Mouse (Mus musculus) heart, adult 2 months (tissue): ENCODE results near the gene Gas6. TPM values are rescaled to one million over a fixed set of nuclear protein-coding genes. Genes with fewer than 3 reads are reported as not detected.

Experiments used
- DNase-seq, 2 experiments: peaks; one replicate each; pipeline ENCODE4 v3.0.0; 2021
- H3K27ac ChIP-seq: fragments of 200-600 bp; 2 replicates; pipeline ENCODE4 v1.8.1; 2022
- H3K27me3 ChIP-seq: fragments of 200-500 bp; 2 replicates; pipeline ENCODE4 v1.6.1; 2012; ENCODE audit warnings: mild to moderate bottlenecking, low read length, inconsistent platforms, mixed read lengths; ENCODE audit not compliant: control insufficient read depth, insufficient read depth
- H3K36me3 ChIP-seq: fragments of 200-500 bp; 2 replicates; pipeline ENCODE4 v1.6.1; 2012; ENCODE audit warnings: low read length, inconsistent platforms; ENCODE audit not compliant: control insufficient read depth, insufficient read depth
- H3K4me1 ChIP-seq: fragments of 200-500 bp; 2 replicates; pipeline ENCODE4 v1.6.1; 2011; ENCODE audit warnings: low read length; ENCODE audit not compliant: control insufficient read depth, insufficient read depth
- H3K4me3 ChIP-seq: fragments of 200-600 bp; 2 replicates; pipeline ENCODE4 v1.8.1; 2022
- H3K79me2 ChIP-seq: fragments of 200-500 bp; replicated peaks from 2 replicates; pipeline ENCODE4 v1.6.1; 2012; ENCODE audit warnings: mild to moderate bottlenecking, inconsistent platforms, low read length, moderate library complexity, mixed read lengths; ENCODE audit not compliant: control insufficient read depth, insufficient read depth
- H3K9ac ChIP-seq: fragments of 200-500 bp; 2 replicates; pipeline ENCODE4 v1.6.1; 2012; ENCODE audit warnings: low read depth, mild to moderate bottlenecking, control low read depth, inconsistent platforms, low read length, mixed read lengths
- CTCF ChIP-seq: fragments of 200-600 bp; IDR thresholded peaks from 2 replicates; pipeline ENCODE4 v1.8.1; 2022; ENCODE audit warnings: antibody characterized with exemption, mild to moderate bottlenecking, moderate library complexity
- EP300 ChIP-seq: fragments of 200-500 bp; IDR thresholded peaks from 2 replicates; pipeline ENCODE4 v1.6.1; 2011; ENCODE audit warnings: low read depth, low read length, control low read depth; ENCODE audit not compliant: insufficient read depth
- POLR2A ChIP-seq: fragments of 200-500 bp; IDR thresholded peaks from 2 replicates; pipeline ENCODE4 v1.6.1; 2011; ENCODE audit warnings: mild to moderate bottlenecking, low read depth, low read length, control low read depth; ENCODE audit not compliant: insufficient read depth
- WGBS: fragments of 180-500 bp; shearing (Covaris S2); methylation state at CpG from one replicate; pipeline ENCODE4 v1.1.7; 2018; 5-methylcytosine and 5-hydroxymethylcytosine counted together
- intact Hi-C: fragments of 180-260 bp; cut with DNase I; formaldehyde crosslinking; loops from one replicate; pipeline ENCODE4 v1.15.1; 2025
- polyA plus RNA-seq: library from polyadenylated mRNA; depleted of rRNA; stranded (reverse); fragments of >200 nt; gene quantifications from 2 replicates; pipeline ENCODE4 v1.2.3, GENCODE M21; 2012
- total RNA-seq, 2 experiments: library from RNA; stranded (reverse); gene quantifications; 2 replicates each; pipeline ENCODE4 v1.2.3; 2021

Gene Gas6
- total and polyA plus RNA-seq, 3 experiments: 114 to 133 (median 129) TPM

GRCm38 (mm10) chr8:13504894-13505674 is 10.8 kb upstream of the Gas6 start:
- H3K27ac ChIP-seq: no peak overlapping the region
- H3K9ac ChIP-seq: no peak overlapping the region
- no peaks in the 10 kb centered on the region for H3K27me3 ChIP-seq
- intact Hi-C loops: no loop called here
- TF ChIP-seq EP300 (no peak), POLR2A (no peak), CTCF (no peak)
- no peak for DNase-seq
- no peaks in the 10 kb centered on the region for H3K36me3 ChIP-seq
- no peaks in the 10 kb centered on the region for H3K79me2 ChIP-seq
- peaks cover 10% of the 10 kb centered on the region; the same call in 1 of the 2 replicates for H3K4me1 ChIP-seq
- H3K4me3 ChIP-seq: no peak overlapping the region

GRCm38 (mm10) chr8:13503936-13504606 is 9.8 kb upstream of the Gas6 start:
- H3K9ac ChIP-seq: no peak overlapping the region
- TF ChIP-seq EP300 (0 out of 2 replicates have a peak, but pooled peaks have one; percentile 11), CTCF (no peak)
- H3K36me3 ChIP-seq: no peaks in the 10 kb centered on the region
- DNase-seq: peak; percentile 39 to 55
- no peak overlapping the region for H3K27ac ChIP-seq
- H3K27me3 ChIP-seq: no peaks in the 10 kb centered on the region
- WGBS: 42% methylated on average over 8 of the region's 8 CpGs
- intact Hi-C loops: no loop called here
- H3K4me1 ChIP-seq: peaks cover 10% of the 10 kb centered on the region; the same call in 1 of the 2 replicates
- no peak overlapping the region for H3K4me3 ChIP-seq
- H3K79me2 ChIP-seq: no peaks in the 10 kb centered on the region

GRCm38 (mm10) chr8:13501221-13501620 is 6.9 kb upstream of the Gas6 start:
- no peak overlapping the region for H3K4me3 ChIP-seq
- no peaks in the 10 kb centered on the region for H3K79me2 ChIP-seq
- H3K36me3 ChIP-seq: no peaks in the 10 kb centered on the region
- TF ChIP-seq EP300: no peak
- no peak for TF ChIP-seq CTCF
- no peak for TF ChIP-seq POLR2A
- no peak overlapping the region for H3K9ac ChIP-seq
- H3K27me3 ChIP-seq: no peaks in the 10 kb centered on the region
- no peak overlapping the region for H3K27ac ChIP-seq
- no peak for DNase-seq
- intact Hi-C loops: no loop called here
- H3K4me1 ChIP-seq: peaks cover 4% of the 10 kb centered on the region; the same call in 1 of the 2 replicates
- WGBS: 70% methylated on average over 3 of the region's 3 CpGs

GRCm38 (mm10) chr8:13493011-13493410 is 1.3 kb downstream of the Gas6 start:
- peak overlapping the region; percentile 87 for H3K4me3 ChIP-seq
- no peak overlapping the region for H3K9ac ChIP-seq
- peak overlapping the region; percentile 94 for H3K27ac ChIP-seq
- H3K79me2 ChIP-seq: no peaks in the 10 kb centered on the region
- TF ChIP-seq POLR2A (no peak), EP300 (no peak), CTCF (no peak)
- H3K36me3 ChIP-seq: peaks cover 18% of the 10 kb centered on the region
- H3K27me3 ChIP-seq: no peaks in the 10 kb centered on the region
- WGBS: 8% methylated on average over 11 of the region's 11 CpGs
- intact Hi-C loops: loop anchor here (1.0 to 5.0 kb wide), 2 partner anchors 36 to 66 kb away; no protein-coding TSS in a partner anchor
- peaks cover 28% of the 10 kb centered on the region for H3K4me1 ChIP-seq
- peak; percentile 76 to 85 for DNase-seq

GRCm38 (mm10) chr8:13492198-13492995 is 1.9 kb downstream of the Gas6 start:
- Histone ChIP-seq H3K79me2 (no peaks in the 10 kb centered on the region), H3K27me3 (no peaks in the 10 kb centered on the region), H3K27ac (peak overlapping the region; percentile 94), H3K4me3 (peak overlapping the region; percentile 0), H3K4me1 (peaks cover 28% of the 10 kb centered on the region), H3K36me3 (peaks cover 18% of the 10 kb centered on the region), H3K9ac (no peak overlapping the region)
- DNase-seq: peak; percentile 79 to 84
- 7% methylated on average over 9 of the region's 9 CpGs for WGBS
- intact Hi-C loops: loop anchor here (5.0 kb wide), 1 partner anchor 65 kb away; no protein-coding TSS in a partner anchor
- peak; percentile 79 for TF ChIP-seq EP300
- 0 out of 2 replicates have a peak, but pooled peaks have one; percentile 36 for TF ChIP-seq POLR2A
- TF ChIP-seq CTCF: peak; percentile 53
